Mouse (Mus musculus): ENCODE data around the gene Spns3. TPM values are rescaled to one million over a fixed set of nuclear protein-coding genes. Genes with fewer than 3 reads are reported as not detected.
A peak's percentile ranks its signal among the peaks of the same experiment; 100 is the strongest.

Spns3 gene
- total RNA-seq, 2 experiments from 2014 or later, result 0.18 to 0.26 TPM

DNA sequence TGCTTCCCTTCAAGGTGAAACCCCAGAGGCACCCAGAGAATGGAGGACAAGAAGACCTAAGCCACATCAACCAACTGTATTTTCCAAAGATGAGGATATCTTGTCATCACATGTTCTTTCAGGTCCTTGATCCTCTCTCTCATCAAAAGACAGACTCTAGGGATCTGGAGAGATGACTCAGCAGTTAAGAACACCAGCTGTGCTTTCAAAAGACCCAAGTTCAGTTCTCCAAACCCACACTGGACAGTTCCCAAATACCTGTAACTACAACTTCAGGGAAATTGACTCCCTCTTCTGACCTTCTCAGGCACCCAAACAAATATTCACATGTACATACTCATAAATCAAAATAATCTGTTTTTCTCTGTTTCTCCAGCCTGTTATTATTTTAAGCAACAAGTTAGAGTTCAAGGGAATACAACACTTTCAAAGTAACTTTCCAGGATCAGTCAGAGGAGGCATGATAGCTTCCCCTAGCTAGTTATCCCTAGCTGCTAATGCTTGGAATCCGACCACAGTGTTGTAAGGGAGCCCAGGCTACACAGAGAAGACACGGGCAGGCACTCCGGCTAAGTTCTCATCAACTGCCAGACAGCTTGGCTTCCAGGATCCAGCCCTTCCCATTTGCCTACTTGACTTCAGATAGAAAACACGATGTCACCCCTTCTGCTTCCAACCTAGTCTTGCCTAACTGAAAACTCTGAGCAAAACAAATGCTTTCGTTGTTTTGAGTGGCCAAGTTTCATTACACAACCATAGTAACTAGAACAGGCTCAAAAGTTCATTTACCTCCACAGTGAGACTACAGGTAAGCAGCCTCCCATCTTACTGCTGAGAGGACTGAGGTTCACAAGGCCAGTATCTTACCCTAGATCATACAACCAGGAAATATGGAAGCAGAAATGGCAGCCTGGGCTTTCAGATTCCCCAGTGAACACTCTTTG lies 28.4 kb downstream of the Spns3 start:
- no peak for DNase-seq
- intact Hi-C loops (cut with DNase I), result no loop called here

DNA sequence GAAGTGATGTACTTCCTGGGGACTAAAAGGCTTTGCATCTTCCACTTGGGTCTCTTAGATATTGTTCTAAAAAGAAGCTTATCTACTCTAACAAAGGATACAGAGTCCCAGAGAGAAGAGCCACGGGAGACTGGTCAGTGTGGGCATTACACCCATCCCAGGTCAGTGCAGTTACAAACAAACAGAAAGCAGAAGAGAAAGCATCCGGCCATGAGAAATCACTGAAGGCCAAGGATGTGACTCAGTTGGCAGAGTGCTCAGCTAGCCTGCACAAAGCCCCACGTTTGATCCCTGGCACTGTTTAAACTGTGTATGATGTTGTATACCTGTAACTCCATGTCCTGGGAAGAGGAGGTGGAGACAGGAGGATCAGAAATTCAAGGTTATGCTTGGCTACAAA lies 30.4 kb downstream of the Spns3 start:
- no peak for DNase-seq
- intact Hi-C loops (cut with DNase I), result no loop called here

DNA sequence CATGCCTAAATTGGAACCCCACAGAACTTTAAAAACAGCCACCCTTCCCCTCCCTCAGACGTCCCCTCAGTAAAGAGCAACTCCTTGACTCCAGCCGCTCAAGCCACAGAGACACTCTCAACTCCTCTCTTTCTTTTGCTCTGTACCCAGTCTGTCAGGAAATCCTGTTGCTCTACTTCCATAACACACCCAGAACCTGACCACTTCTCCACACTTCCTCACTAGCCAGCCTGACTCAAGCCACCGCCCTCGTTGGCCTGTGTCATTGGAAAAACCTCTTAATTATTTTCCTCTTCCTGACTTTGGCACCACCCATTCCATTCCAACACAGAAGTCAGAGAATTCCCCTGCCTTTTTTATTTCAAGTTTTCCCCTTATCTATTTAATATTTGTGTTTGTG lies 31.1 kb downstream of the Spns3 start:
- intact Hi-C loops (cut with DNase I), result no loop called here
- no peak for DNase-seq

DNA sequence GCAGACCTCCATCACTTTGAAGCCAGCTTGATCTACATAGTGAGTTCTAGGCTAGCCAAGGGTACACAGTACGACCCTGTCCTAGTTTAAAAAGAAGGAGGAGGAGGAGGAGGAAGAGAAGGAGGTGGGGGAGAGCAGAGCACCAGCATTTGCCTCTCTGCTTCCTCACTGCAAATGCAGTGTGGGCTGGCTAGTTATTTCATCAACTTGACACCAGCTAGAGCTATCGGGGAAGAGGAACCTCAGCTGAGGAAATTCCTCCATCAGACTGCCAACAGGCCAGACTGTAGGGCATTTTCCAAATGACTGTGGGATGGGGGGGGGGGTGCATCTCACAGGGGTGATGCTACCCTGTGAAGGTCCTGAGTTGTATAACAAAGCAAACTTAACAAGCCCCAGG lies 31.9 kb downstream of the Spns3 start:
- no peak for DNase-seq

DNA sequence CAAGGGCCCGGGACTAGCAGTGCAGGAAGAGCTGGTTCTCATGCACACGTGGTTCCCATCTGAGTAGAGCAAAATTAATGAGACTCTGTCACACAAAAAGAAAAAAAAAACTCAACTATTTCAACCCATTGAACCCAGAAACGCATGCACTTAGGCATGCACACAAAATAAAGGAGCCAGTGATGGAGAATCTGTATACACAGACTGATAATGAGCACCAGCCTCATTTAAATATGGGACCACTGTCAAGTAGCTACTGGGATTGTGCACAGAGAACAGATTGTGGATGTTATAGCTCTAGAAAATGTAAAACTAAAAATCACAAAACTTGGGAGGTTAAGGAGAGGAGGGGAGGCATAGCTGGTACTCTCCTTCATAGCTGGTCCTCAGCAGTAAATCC lies 35.3 kb downstream of the Spns3 start:
- no peak for DNase-seq
- intact Hi-C loops (cut with DNase I), result no loop called here

More for the DNA sequence above, 31.9 kb downstream of the Spns3 start:
- intact Hi-C loops (cut with DNase I), result no loop called here

DNA sequence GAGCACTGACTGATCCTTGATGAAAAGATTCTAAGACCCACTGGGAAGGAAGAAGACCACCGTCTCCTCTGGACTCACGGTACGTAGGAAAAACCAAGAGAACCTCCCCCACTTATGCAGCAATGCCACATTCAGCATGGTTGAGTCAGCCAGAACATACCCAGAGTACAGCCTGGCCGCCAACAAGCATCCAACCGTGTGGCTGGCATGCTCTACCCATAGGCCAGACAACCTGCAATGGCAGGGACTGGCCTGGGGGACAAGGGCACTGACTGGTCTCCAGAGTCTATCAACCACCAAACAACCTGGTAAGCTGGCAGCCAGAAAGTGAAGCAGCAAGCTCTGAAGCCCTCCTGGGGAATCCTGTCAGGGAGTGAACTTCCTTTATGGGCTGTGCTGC lies 41.7 kb downstream of the Spns3 start:
- DNase-seq, result no peak
- intact Hi-C loops (cut with DNase I), result no loop called here

DNA sequence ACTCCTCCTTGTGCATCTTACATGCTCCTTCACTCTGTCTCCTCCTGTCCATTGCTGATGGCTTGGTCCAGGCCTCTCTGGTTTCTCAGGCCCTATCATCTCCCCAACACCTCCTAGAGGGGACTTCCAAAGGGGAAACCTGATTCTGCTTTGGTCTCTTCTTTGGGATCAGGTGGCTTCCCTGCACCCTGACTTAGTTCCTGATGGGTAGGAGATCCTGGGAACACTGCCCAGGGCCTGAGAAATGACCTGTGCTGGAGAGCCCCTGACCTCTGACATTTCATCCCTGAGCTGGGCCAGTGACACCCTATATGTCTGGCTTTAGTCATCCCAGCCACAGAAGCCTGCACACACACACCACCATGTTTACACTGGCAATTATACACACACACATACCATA lies 42.7 kb downstream of the Spns3 start:
- intact Hi-C loops (cut with DNase I), result no loop called here

DNA sequence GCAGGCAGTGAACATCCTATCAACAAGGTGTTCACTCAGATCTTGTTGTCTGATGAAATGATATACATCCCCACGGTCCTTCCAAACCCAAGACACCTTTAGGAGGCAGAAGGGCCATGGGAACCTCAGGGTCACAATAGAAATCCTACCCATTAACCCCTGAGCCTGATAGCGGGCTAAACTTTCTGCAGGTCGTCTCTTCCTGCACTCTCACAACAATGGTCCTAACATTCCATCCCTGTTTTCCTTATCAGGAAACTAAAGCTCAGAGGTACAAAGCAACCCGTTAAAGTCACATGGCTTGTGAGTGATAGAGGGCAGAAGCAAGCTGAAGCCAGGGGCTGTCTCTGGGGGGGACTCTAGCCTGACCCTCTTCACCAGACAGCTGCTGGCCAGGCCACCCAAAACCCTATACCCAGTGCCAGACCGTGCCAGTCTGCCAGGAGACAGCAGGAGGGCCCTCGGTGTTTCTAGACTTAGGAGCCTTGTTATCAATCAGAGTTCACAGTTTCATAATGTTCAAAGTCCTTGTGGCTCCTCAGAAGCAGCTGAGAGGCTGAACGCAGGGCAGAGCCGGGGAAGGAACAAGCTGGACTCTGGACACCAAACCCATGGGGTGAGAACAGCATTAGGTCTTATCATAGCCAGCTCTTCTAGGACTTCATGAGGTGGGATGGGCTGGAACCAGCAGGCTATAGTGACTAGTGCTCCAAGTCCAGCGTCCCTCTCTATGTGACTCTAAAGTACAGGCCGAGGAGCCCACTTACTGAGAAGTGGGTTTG lies 46.1 kb downstream of the Spns3 start:
- intact Hi-C loops (cut with DNase I), result no loop called here
- DNase-seq, result peak; percentile 59

More for the DNA sequence above, 42.7 kb downstream of the Spns3 start:
- DNase-seq, result no peak

DNA sequence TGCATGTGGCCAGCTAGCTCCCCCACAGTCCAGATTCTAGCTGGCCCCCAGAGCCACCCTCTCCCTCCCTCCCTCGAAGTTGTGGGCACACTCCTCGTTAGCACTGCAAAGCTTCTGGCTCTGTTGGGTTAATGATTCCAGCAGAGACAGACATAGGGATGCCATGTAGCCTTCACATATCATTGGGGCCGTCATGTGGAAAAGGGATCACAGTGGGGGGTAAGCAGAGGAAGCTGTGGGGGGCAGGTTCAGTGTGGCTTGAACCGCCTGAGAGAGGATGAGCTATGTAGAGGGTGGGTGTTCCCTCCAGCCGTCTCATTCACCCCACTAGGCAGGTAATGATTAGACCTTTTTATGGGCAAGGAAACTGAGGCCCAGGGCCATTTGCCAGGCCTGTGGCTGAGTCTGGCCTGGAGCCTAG lies 46.8 kb downstream of the Spns3 start:
- intact Hi-C loops (cut with DNase I), result no loop called here
- peak; percentile 41 for DNase-seq

DNA sequence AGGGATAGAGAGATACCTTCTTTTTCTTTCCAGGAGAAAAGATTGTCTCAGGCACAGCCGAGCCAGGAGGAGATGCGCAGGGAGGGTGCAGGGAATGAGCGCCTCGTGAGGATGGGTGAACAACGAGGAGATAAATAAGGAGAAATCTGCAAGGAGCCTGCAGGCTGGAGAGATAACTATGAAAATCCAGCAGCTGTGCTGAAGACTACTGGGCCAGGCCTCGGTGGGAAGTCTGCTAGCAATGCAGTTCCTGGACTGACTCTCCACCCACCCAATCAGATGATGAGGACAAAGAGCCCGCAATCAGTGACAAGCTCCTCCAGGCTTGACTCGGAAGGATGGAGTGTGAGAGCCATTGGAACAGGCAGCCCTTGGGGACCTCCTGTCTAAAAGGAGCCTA lies 48.1 kb downstream of the Spns3 start:
- intact Hi-C loops (cut with DNase I), result no loop called here
- no peak for DNase-seq

DNA sequence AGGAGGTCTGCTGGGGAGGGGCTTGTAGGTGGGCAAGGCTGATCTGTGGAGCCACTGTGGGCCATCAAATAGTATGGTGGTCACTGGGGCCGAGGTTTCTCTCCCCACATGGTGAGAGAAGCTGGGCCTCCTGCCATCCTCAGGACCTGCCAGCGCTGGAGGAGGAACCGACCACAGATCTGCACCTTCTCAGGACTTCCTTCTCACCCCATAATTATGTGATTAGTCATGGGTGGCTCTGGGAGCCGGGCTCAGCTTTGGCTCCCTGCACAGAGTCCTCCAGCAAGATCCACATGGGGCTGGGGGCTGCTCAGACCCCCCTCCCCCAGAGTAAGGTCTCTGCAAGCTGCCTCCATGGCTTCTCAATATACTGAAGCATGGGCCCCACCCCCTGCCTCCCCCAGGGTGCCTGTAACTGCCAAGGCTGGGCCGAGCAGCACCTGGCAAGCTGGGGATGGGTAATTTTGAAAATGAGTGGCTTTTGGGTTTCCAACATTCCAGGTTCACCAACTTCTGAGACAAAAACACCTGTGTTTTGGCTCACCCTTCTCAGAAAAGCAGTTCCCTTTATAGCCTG lies 48.8 kb downstream of the Spns3 start:
- DNase-seq, result peak; percentile 55
- intact Hi-C loops (cut with DNase I), result no loop called here

DNA sequence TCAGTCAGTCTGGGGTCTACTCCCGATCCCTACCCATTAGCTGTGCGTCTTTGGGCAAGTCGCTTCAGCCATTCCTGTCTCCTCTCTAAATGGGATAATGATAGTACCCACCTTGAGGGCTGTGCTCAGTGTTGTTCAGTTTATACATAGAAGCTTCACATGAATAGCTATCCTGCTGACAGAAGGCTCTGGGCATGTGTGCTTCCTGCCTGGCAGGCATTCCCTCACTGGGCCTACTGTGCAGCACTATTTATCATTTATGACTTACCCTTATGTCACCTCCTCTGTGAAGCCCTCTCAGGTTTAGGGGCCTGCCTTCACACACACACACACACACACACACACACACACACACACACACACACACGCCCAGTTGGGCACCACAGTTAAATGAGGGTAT lies 50.2 kb downstream of the Spns3 start:
- intact Hi-C loops (cut with DNase I), result no loop called here
- DNase-seq, result no peak

DNA sequence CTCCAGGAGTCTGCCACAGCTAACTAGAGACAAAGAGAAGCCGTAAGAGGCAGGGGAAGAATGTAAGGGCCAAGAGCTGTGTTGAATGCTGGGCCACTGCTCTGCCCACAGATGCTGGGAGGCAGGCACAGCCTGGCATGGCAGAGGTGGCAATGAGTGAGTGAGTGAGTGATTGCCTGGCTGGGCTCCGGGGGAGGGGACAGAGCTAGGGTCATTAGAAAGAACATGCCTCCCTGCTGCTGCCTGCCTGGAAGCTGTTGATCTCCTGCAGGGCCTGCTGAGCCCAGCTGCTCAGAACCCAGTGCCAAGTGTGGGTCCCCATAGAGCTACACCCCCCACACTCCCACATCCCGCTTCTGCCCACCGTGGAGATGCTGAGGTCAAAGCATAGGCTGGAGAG lies 52.9 kb downstream of the Spns3 start:
- intact Hi-C loops (cut with DNase I), result no loop called here
- peak; percentile 69 for DNase-seq

DNA sequence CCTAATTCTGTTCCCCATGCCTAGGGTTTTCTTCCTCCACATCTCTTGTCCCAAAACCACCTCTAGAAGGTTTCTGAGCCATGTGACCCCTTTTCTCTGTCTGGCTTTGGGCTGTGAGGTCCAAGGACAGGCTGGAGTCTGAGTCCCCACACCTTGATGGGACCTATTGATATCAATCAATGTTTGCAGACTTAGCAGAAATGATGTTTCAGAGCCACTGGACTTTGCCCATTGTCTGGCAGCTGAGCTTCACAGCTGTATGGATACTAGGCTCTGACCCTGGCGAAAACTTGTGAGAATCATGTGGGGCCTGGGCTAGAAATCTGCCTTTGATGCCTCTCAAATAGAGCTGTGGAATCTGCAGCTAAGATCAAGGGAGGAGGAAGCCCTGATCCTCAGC lies 53.5 kb downstream of the Spns3 start:
- intact Hi-C loops (cut with DNase I), result no loop called here
- no peak for DNase-seq

DNA sequence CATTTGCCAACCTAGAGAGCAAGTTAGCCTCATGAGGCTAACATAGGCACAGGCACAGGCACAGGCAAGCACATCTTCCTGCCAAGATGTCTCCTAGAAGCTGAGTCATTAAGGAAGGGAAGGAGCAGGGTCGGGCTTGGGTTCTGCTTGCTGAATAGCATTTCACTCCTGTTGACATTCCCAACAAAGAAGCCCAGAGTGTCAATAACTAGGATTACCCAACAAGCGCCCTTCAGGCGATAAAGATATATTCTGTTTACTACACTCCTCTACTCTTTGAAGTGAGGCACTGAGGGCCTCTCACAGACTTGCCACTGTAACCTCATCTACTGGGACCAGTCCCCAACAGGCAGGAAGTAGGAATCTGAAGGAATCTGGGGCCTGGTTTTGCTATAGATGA lies 54.2 kb downstream of the Spns3 start:
- intact Hi-C loops (cut with DNase I), result no loop called here
- no peak for DNase-seq

DNA sequence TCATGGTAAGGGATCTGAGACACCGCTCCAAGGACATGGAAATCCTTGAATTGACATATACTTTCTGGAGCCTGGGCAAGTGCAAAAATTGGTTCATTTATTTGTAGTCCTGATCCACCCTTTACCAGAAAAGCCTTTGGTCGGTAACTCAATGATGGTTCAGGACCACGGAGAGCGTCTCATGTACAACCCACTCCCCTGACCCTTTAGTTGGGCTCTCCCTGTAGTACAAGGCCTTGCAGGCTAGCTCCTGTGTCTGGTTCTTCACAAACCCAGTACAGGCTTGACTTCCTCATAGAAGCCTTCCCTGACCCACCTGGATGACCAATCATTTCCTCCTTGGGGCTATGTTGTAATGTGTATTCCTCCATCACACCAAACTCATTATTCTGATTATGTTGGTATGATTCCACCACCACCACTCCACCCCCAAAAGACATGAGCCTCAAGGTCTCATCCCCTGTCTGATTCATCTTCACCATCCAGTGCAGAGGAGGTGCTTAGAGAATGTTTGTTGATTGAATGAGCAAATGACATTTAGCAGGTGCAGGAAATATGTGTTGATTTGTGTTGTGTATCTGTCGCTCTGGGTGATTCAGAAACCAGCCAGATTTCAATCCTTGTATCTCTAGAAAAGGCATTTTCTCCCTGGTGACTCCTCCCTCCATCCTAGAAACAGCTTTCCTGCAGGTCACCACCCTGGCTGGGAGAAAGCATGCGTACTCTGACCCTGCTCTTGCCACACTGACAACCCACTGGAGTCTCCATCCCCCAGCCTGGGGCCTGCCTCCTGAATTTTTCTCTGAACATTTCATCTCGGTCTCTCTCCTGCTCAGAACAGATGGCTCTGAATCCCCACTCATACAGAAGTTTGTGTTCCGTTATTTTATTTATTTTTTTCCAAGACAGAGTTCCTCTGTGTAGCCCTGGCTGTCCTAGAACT lies 56.0 kb downstream of the Spns3 start:
- DNase-seq, result no peak
- intact Hi-C loops (cut with DNase I), result no loop called here

DNA sequence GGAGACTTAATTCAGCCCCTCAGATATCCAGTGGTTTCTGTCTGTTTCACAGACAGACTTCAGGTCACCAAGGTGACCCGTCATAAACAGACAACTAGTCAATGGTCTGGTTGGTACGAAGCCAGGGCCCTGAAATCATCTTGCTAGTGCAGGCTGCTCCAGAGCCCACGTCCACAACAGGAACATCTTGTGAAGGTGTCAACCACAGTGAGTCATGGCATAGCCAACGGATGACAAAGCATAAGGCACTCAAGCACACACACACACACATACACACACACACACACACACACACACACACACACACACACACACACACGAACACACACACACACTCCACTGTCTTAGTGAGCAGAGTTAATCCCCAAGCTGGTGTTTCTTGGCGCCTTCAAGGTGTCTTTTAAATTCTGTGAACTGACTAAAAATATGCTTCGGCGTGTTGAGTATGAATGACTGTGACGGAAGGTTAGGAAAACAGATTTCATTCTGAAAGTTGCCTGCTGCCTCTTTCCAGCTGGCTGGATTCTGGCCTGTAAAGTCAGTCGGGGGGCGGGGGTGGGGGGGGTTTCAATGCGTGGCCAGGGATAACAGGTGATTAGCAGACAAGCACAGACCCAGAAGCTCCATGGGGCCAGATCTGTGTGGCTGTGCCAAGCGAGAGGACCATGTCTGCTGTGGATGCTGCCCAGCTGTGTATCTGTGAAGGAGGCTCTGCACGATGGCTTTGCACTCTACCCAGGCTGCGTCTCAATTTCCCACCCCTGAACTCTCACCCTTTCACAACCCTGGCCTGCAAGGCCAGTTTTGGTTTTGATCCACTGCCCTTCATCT lies 59.0 kb downstream of the Spns3 start:
- intact Hi-C loops (cut with DNase I), result no loop called here
- peak; percentile 65 for DNase-seq

DNA sequence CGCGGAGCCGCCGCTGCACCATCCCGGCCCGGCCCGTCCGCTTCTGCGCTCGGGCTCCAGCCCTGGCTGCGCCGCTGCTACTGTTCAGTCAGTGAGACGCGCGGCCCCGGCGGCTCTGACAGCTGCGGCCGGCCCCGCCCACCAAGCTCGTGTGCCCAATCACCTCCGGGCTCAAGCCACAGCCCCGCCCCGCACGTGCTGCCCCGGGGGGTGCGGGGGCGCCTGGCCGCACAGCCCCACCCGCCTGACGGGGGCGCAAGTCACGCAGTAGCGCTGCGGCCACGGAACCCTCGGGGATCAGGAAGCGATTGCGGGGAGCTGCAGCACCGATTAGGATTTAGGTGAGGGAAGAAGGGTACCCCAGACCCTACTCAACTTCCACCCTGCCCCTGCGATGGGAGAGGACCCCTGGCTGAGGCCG lies 60.4 kb downstream of the Spns3 start, which contains the start of gene Spns2:
Gene Spns2, minus strand, starts transcription at position 24 of the 421 bp plus-strand sequence.
- DNase-seq, result peak; percentile 95
- intact Hi-C loops (cut with DNase I), result no loop called here

DNA sequence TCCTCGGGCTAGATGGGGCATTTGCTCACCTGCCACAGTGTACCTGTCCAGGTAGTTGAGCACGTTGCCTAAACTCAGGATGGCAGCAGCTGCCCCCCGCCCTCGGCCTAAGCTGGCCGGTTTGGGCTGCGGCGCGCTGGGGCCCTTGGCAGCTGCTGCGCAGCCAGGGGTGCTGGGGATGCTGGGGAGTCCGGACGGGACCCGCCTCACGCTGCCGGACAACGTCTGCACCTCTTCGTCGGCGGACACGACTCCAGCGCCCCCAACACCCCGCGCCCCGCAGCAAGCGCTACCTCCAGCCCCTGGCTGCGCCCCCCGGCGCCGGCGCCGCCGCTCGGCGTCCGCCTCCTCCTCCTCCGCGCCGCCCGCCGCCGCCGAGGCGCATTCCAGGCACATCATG lies 60.9 kb downstream of the Spns3 start:
- peak; percentile 31 for DNase-seq
- intact Hi-C loops (cut with DNase I), result no loop called here

Measured in left cerebral cortex, postnatal 4 days (tissue).